Mouse (Mus musculus): ENCODE measurements around the gene Mrtfb.

DNA sequence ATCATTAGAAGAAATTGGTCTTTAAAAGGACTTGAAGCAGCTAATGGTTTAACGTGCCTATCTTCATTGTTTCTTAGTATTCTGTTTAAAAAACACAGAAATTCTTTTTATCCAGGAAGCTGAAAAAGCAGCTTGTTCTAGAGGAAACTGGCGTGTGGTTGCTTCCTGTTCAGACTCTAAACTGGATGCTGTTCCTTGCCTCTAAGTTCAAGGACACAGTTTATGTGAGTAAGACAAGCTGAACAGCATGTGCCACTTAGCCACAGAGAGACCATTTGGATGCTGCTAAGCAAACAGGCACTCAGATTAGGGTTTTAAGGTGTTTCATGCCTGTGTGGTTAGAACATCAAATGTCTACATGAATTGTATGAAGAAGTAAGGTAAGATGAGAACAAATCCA lies 42.7 kb downstream of the Mrtfb start:
- TF ChIP-seq CTCF (IDR thresholded peaks at IDR 0.05; ENCODE audit: borderline replicate concordance, insufficient read depth, low read length) (no peak), POLR2A (IDR thresholded peaks at IDR 0.05; ENCODE audit: low read depth, low read length) (no peak)
